Mouse (Mus musculus) bone marrow, adult 2 months (tissue): ENCODE data around the gene Pgp.
A peak's percentile ranks its signal among the peaks of the same experiment; 100 is the strongest.

Experiments
- CTCF ChIP-seq: fragments of 200-500 bp; IDR thresholded peaks from 2 replicates; pipeline ENCODE4 v1.5.1; 2011; ENCODE audit warnings: low read length, control low read depth; ENCODE audit not compliant: control insufficient read depth, insufficient read depth
- POLR2A ChIP-seq: fragments of 200-500 bp; IDR thresholded peaks from 2 replicates; pipeline ENCODE4 v1.6.1; 2011; ENCODE audit warnings: low read depth, mild to moderate bottlenecking, control low read depth, low read length, borderline replicate concordance; ENCODE audit not compliant: control insufficient read depth

GRCm38 (mm10) chr17:24461580-24461979, 8.6 kb upstream of the Pgp start:
- TF ChIP-seq CTCF: 0 out of 2 replicates have a peak, but pooled peaks have one; percentile 19
- TF ChIP-seq POLR2A: no peak
